Mouse (Mus musculus): ENCODE data around the gene Tsga10. TPM values are rescaled to one million over a fixed set of nuclear protein-coding genes. Genes with fewer than 3 reads are reported as not detected.

Gene Tsga10
- 11.0 and 15.0 TPM in 2 replicates for polyA plus RNA-seq (2016; fragmentation: Nextera tagmentation; extraction: Ambion mirVana)

GRCm38 (mm10) chr1:37866286-37866685, at the start of gene Tsga10:
Tsga10 (minus strand) TSS chr1:37866429.
- Histone ChIP-seq H3K36me3 (no peaks in the 10 kb centered on the region), H3K4me3 (peak within 1 kb of the TSS; percentile 71), H3K9me3 (replicated peaks) (no peaks in the 10 kb centered on the region), H3K27ac (replicated peaks) (peak within 1 kb of the TSS; percentile 89), H3K4me1 (peaks cover 23% of the 10 kb centered on the region), H3K27me3 (ENCODE audit: low read depth, poor library complexity, severe bottlenecking) (peaks cover 14% of the 10 kb centered on the region; the same call in 1 of the 2 replicates)
- no peak for DNase-seq (ENCODE audit: low spot score)
- WGBS, result 87% methylated on average over 6 of the region's 6 CpGs

- H3K9me3 ChIP-seq (replicated peaks), result no peaks in the 10 kb centered on the region
- no peaks in the 10 kb centered on the region for H3K27me3 ChIP-seq (ENCODE audit: low read depth, poor library complexity, severe bottlenecking)
- DNase-seq (ENCODE audit: low spot score), result no peak
- H3K4me1 ChIP-seq, result no peaks in the 10 kb centered on the region
- 81% methylated on average over 2 of the region's 2 CpGs for WGBS
- H3K27ac ChIP-seq (replicated peaks), result no peak overlapping the region
- no peak overlapping the region for H3K4me3 ChIP-seq
- no peaks in the 10 kb centered on the region for H3K36me3 ChIP-seq
These were observed 46.5 kb upstream of the Tsga10 start for GRCm38 (mm10) chr1:37912751-37913150.

- peaks cover 24% of the 10 kb centered on the region for H3K36me3 ChIP-seq
- no peak overlapping the region for H3K27ac ChIP-seq (replicated peaks)
- no peak overlapping the region for H3K4me3 ChIP-seq
- DNase-seq (ENCODE audit: low spot score), result no peak
- 41% methylated on average over 6 of the region's 6 CpGs for WGBS
- H3K9me3 ChIP-seq (replicated peaks), result no peaks in the 10 kb centered on the region
- no peaks in the 10 kb centered on the region for H3K4me1 ChIP-seq
- H3K27me3 ChIP-seq (ENCODE audit: low read depth, poor library complexity, severe bottlenecking), result no peaks in the 10 kb centered on the region
These were observed 36.9 kb upstream of the Tsga10 start for GRCm38 (mm10) chr1:37903178-37903577.

- Histone ChIP-seq H3K27ac (replicated peaks) (no peak overlapping the region), H3K36me3 (peaks cover 53% of the 10 kb centered on the region), H3K4me3 (no peak overlapping the region), H3K4me1 (no peaks in the 10 kb centered on the region), H3K9me3 (replicated peaks) (no peaks in the 10 kb centered on the region), H3K27me3 (ENCODE audit: low read depth, poor library complexity, severe bottlenecking) (no peaks in the 10 kb centered on the region)
- no peak for DNase-seq (ENCODE audit: low spot score)
- 52% methylated on average over 6 of the region's 6 CpGs for WGBS
These were observed 34.1 kb upstream of the Tsga10 start for GRCm38 (mm10) chr1:37900288-37900687.

GRCm38 (mm10) chr1:37899816-37900215, 33.6 kb upstream of the Tsga10 start:
- Histone ChIP-seq H3K4me1 (no peaks in the 10 kb centered on the region), H3K36me3 (peaks cover 57% of the 10 kb centered on the region), H3K9me3 (replicated peaks) (no peaks in the 10 kb centered on the region), H3K27me3 (ENCODE audit: low read depth, poor library complexity, severe bottlenecking) (no peaks in the 10 kb centered on the region), H3K27ac (replicated peaks) (no peak overlapping the region), H3K4me3 (no peak overlapping the region)
- WGBS, result 86% methylated on average over 4 of the region's 4 CpGs
- DNase-seq (ENCODE audit: low spot score), result no peak

GRCm38 (mm10) chr1:37894606-37895005, 28.4 kb upstream of the Tsga10 start:
- Histone ChIP-seq H3K27me3 (ENCODE audit: low read depth, poor library complexity, severe bottlenecking) (no peaks in the 10 kb centered on the region), H3K4me3 (no peak overlapping the region), H3K4me1 (peaks cover 14% of the 10 kb centered on the region), H3K9me3 (replicated peaks) (no peaks in the 10 kb centered on the region), H3K27ac (replicated peaks) (no peak overlapping the region), H3K36me3 (peaks cover 63% of the 10 kb centered on the region)
- no peak for DNase-seq (ENCODE audit: low spot score)

- no peak for DNase-seq (ENCODE audit: low spot score)
- WGBS, result 93% methylated on average over 3 of the region's 3 CpGs
- H3K27me3 ChIP-seq (ENCODE audit: low read depth, poor library complexity, severe bottlenecking), result no peaks in the 10 kb centered on the region
- no peaks in the 10 kb centered on the region for H3K9me3 ChIP-seq (replicated peaks)
- peaks cover 31% of the 10 kb centered on the region for H3K36me3 ChIP-seq
- no peak overlapping the region for H3K27ac ChIP-seq (replicated peaks)
- H3K4me1 ChIP-seq, result peaks cover 20% of the 10 kb centered on the region
- H3K4me3 ChIP-seq, result peak overlapping the region; percentile 70
These were observed 25.2 kb upstream of the Tsga10 start for GRCm38 (mm10) chr1:37891400-37891799.

GRCm38 (mm10) chr1:37890025-37890652, 23.9 kb upstream of the Tsga10 start, which contains the start of the genes Mitd1 and Mrpl30:
Mitd1 (minus strand) TSS chr1:37890411.
Mrpl30 (plus strand) TSS chr1:37890477.
- peak within 1 kb of the TSS; percentile 77 for H3K27ac ChIP-seq (replicated peaks)
- DNase-seq (ENCODE audit: low spot score), result peak; percentile 88
- under 1% methylated on average over 41 of the region's 41 CpGs for WGBS

GRCm38 (mm10) chr1:37889206-37889605, 23.0 kb upstream of the Tsga10 start:
- 83% methylated on average over 7 of the region's 7 CpGs for WGBS
- H3K9me3 ChIP-seq (replicated peaks), result no peaks in the 10 kb centered on the region
- H3K4me1 ChIP-seq, result peaks cover 20% of the 10 kb centered on the region
- DNase-seq (ENCODE audit: low spot score), result no peak
- peaks cover 16% of the 10 kb centered on the region for H3K36me3 ChIP-seq
- no peak overlapping the region for H3K27ac ChIP-seq (replicated peaks)
- H3K4me3 ChIP-seq, result peak overlapping the region; percentile 70
- no peaks in the 10 kb centered on the region for H3K27me3 ChIP-seq (ENCODE audit: low read depth, poor library complexity, severe bottlenecking)

More at GRCm38 (mm10) chr1:37890025-37890652, 23.9 kb upstream of the Tsga10 start, which contains the start of the genes Mitd1 and Mrpl30:
- Histone ChIP-seq H3K4me1 (peaks cover 20% of the 10 kb centered on the region), H3K27me3 (ENCODE audit: low read depth, poor library complexity, severe bottlenecking) (no peaks in the 10 kb centered on the region), H3K9me3 (replicated peaks) (no peaks in the 10 kb centered on the region), H3K36me3 (peaks cover 19% of the 10 kb centered on the region), H3K4me3 (peak within 1 kb of the TSS; percentile 70)

- WGBS, result 81% methylated on average over 4 of the region's 4 CpGs
- no peak for DNase-seq (ENCODE audit: low spot score)
- Histone ChIP-seq H3K27me3 (ENCODE audit: low read depth, poor library complexity, severe bottlenecking) (no peaks in the 10 kb centered on the region), H3K36me3 (peaks cover 45% of the 10 kb centered on the region), H3K27ac (replicated peaks) (no peak overlapping the region), H3K4me1 (peaks cover 5% of the 10 kb centered on the region), H3K4me3 (no peak overlapping the region), H3K9me3 (replicated peaks) (no peaks in the 10 kb centered on the region)
These were observed 18.2 kb upstream of the Tsga10 start for GRCm38 (mm10) chr1:37884451-37884850.

GRCm38 (mm10) chr1:37883411-37883810, 17.2 kb upstream of the Tsga10 start:
- 93% methylated on average over 4 of the region's 4 CpGs for WGBS

GRCm38 (mm10) chr1:37877736-37878460, 11.7 kb upstream of the Tsga10 start:
- no peak for DNase-seq (ENCODE audit: low spot score)
- Histone ChIP-seq H3K9me3 (replicated peaks) (peaks cover 8% of the 10 kb centered on the region; the same call in 1 of the 2 replicates), H3K4me1 (peaks cover 4% of the 10 kb centered on the region), H3K36me3 (peaks cover 76% of the 10 kb centered on the region), H3K27me3 (ENCODE audit: low read depth, poor library complexity, severe bottlenecking) (no peaks in the 10 kb centered on the region), H3K27ac (replicated peaks) (no peak overlapping the region), H3K4me3 (no peak overlapping the region)
- WGBS, result 94% methylated on average over 13 of the region's 13 CpGs

More at GRCm38 (mm10) chr1:37883411-37883810, 17.2 kb upstream of the Tsga10 start:
- Histone ChIP-seq H3K4me3 (no peak overlapping the region), H3K36me3 (peaks cover 56% of the 10 kb centered on the region), H3K9me3 (replicated peaks) (no peaks in the 10 kb centered on the region), H3K27ac (replicated peaks) (no peak overlapping the region), H3K4me1 (no peaks in the 10 kb centered on the region), H3K27me3 (ENCODE audit: low read depth, poor library complexity, severe bottlenecking) (no peaks in the 10 kb centered on the region)
- no peak for DNase-seq (ENCODE audit: low spot score)

- Histone ChIP-seq H3K9me3 (replicated peaks) (peaks cover 8% of the 10 kb centered on the region; the same call in 1 of the 2 replicates), H3K4me3 (peak overlapping the region; percentile 64), H3K4me1 (peaks cover 15% of the 10 kb centered on the region), H3K36me3 (peaks cover 37% of the 10 kb centered on the region), H3K27ac (replicated peaks) (no peak overlapping the region), H3K27me3 (ENCODE audit: low read depth, poor library complexity, severe bottlenecking) (peaks cover 8% of the 10 kb centered on the region; the same call in 1 of the 2 replicates)
- no peak for DNase-seq (ENCODE audit: low spot score)
- WGBS, result 93% methylated on average over 4 of the region's 4 CpGs
These were observed 6.9 kb upstream of the Tsga10 start for GRCm38 (mm10) chr1:37873157-37873556.

Data from midbrain, embryonic 10.5 days (tissue).